Mouse (Mus musculus): ENCODE data around the gene Vmn1r58.

DNA sequence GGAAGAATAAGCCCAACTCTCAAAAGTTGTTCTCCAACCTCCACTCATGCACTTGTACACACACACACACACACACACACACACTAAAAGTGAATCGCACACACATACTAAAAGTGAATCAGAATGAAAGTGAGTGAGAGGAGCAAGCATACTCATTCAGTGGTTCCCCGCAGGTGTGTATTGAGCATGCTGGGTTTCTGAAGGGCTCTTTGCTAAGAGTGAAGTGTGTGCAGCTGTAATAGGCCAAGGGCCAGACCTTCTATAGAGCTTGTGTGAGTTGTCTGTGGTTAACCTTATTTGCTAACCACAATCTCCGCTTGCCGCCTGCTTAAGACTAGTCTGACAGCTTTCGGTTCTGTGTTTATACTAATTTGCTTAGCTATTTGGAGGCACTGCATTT, 49.6 kb downstream of the Vmn1r58 start:
- TF ChIP-seq CTCF (IDR thresholded peaks at IDR 0.05; ENCODE audit: extremely low read depth, insufficient read depth, low read length) (no peak), POLR2A (IDR thresholded peaks at IDR 0.05; ENCODE audit: extremely low read depth, insufficient read depth, low read length) (no peak)
